Mouse (Mus musculus): ENCODE measurements around the gene Il17ra.

Il17ra gene

DNA sequence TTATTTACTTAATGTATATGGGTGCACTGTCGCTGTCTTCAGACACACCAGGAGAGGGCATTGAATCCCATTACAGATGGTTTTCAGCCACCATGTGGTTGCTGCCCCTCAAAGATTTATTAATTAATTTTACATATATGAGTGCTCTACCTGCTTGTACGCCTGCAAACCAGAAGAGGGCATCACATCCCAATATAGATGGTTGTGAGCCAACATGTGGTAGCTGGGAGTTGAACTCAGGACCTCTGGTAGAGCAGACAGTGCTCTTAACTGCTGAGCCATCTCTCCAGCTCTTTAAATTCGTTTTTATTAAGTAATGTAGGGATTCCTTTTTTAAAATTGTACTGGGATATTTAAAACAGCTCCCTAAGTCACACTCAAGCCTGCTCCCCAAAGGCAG, 6.2 kb downstream of the Il17ra start:
- in situ Hi-C loops (cut with MboI; ENCODE audit: low pct_unique_long_range_greater_than_20kb in 1 of 2, low sequenced_read_pairs in 2 of 2, unreplicated experiment in 1 of 2), result no loop called here

DNA sequence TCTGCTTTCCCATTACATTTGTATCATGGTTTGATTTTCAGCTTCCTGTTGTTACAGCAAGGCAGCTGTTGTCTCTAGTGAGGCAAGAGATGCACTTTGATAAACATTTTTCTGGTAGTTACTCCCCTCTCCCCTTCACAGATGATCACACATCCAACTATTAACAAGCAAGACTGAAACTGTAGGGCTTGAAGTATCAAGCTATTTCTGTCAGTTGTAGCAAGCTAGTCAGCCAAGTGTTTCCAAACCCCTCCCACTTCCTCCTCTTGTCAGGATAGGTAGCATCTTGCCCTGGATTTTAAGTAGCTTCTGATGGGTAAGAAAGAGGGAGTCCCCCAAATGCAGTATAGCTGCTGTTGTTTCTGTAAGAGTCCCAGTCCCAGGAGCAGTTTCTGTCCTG, 6.7 kb downstream of the Il17ra start:
- in situ Hi-C loops (cut with MboI; ENCODE audit: low pct_unique_long_range_greater_than_20kb in 1 of 2, low sequenced_read_pairs in 2 of 2, unreplicated experiment in 1 of 2), result no loop called here

DNA sequence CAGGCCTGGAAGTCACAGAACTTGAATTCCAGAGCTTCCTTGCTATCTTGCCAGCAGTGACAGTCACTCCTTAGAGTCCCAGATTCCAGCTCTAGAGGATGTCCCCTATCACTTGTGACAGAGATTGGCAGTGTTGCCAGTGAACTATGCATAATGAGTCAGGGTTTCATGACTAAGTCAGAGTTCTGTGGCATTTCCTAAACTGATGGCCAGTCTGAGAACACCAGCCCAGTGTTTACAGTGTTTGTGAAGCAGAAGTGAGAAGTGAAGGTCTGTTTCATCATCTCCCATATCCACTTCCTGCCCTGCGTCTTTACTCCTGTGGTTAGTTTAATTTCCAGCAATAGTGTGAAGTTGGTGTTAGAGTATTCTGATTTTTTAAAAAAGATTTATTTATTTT, 7.6 kb downstream of the Il17ra start:
- in situ Hi-C loops (cut with MboI; ENCODE audit: low pct_unique_long_range_greater_than_20kb in 1 of 2, low sequenced_read_pairs in 2 of 2, unreplicated experiment in 1 of 2), result no loop called here

DNA sequence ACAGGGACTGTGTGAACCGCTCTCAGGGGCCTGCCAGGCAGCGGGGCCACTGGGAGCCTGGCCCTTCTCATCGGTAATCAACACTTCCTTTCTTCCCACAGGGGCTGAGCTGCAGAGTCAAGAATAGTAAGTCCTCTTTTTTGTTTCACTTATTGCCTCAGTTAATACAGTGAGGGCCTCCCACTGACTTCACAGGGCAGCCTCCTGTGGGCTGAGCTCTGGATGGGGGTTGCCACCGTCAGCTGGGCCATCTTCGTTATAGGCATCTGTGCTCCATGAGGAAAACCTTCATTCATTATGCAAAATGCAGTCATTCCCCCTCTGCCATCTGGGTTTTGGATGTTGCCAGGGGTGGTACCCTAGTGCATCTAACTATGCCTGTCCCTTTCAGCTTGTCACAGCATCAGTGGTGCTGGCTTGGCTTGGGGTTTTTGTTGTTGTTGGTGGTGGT, 9.0 kb downstream of the Il17ra start:
- in situ Hi-C loops (cut with MboI; ENCODE audit: low pct_unique_long_range_greater_than_20kb in 1 of 2, low sequenced_read_pairs in 2 of 2, unreplicated experiment in 1 of 2), result no loop called here

- in situ Hi-C loops (cut with MboI; ENCODE audit: low pct_unique_long_range_greater_than_20kb in 1 of 2, low sequenced_read_pairs in 2 of 2, unreplicated experiment in 1 of 2), result no loop called here
Measured at GRCm38 (mm10) chr6:120472455-120473140, 9.6 kb downstream of the Il17ra start.

GRCm38 (mm10) chr6:120473427-120473826, 10.4 kb downstream of the Il17ra start:
- in situ Hi-C loops (cut with MboI; ENCODE audit: low pct_unique_long_range_greater_than_20kb in 1 of 2, low sequenced_read_pairs in 2 of 2, unreplicated experiment in 1 of 2), result no loop called here

DNA sequence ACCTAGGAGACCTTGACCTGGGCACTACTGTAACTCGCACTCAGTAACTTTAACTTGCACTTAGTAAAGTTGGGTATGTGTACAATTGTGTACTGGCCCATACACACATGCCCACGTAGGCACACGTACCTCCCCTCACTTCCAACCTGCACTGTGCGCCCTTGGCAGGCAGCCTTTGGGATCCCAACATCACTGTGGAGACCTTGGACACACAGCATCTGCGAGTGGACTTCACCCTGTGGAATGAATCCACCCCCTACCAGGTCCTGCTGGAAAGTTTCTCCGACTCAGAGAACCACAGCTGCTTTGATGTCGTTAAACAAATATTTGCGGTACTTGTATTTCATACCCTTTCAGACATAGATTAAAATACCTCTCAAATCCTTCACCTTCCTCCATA, 12.2 kb downstream of the Il17ra start:
- in situ Hi-C loops (cut with MboI; ENCODE audit: low pct_unique_long_range_greater_than_20kb in 1 of 2, low sequenced_read_pairs in 2 of 2, unreplicated experiment in 1 of 2), result no loop called here

- in situ Hi-C loops (cut with MboI; ENCODE audit: low pct_unique_long_range_greater_than_20kb in 1 of 2, low sequenced_read_pairs in 2 of 2, unreplicated experiment in 1 of 2), result no loop called here
Measured at GRCm38 (mm10) chr6:120479302-120479701, 16.3 kb downstream of the Il17ra start.

DNA sequence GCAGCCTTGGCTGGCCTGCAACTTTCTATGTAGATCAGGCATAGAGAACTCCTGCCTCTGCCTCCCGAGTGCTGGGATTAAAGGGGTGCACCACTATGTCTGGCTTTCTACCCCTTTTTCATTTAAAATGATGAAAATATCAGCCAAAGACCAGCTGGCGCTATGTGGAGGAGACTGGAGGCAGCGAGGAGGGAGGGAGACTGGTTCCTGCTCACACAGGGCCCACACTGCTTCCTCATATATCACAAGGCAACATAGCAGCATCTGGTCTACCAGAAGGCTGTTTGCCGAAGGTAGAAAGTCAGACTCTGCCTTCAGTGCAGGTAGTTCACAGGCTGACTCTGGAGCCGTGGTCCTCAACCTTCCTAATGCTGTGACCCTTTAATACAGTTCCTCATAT, 17.3 kb downstream of the Il17ra start:
- in situ Hi-C loops (cut with MboI; ENCODE audit: low pct_unique_long_range_greater_than_20kb in 1 of 2, low sequenced_read_pairs in 2 of 2, unreplicated experiment in 1 of 2), result no loop called here

GRCm38 (mm10) chr6:120481538-120481937, 18.5 kb downstream of the Il17ra start:
- in situ Hi-C loops (cut with MboI; ENCODE audit: low pct_unique_long_range_greater_than_20kb in 1 of 2, low sequenced_read_pairs in 2 of 2, unreplicated experiment in 1 of 2), result no loop called here

- in situ Hi-C loops (cut with MboI; ENCODE audit: low pct_unique_long_range_greater_than_20kb in 1 of 2, low sequenced_read_pairs in 2 of 2, unreplicated experiment in 1 of 2), result no loop called here
Measured at GRCm38 (mm10) chr6:120482021-120482420, 19.0 kb downstream of the Il17ra start.

GRCm38 (mm10) chr6:120482756-120483155, 19.7 kb downstream of the Il17ra start:
- in situ Hi-C loops (cut with MboI; ENCODE audit: low pct_unique_long_range_greater_than_20kb in 1 of 2, low sequenced_read_pairs in 2 of 2, unreplicated experiment in 1 of 2), result no loop called here

DNA sequence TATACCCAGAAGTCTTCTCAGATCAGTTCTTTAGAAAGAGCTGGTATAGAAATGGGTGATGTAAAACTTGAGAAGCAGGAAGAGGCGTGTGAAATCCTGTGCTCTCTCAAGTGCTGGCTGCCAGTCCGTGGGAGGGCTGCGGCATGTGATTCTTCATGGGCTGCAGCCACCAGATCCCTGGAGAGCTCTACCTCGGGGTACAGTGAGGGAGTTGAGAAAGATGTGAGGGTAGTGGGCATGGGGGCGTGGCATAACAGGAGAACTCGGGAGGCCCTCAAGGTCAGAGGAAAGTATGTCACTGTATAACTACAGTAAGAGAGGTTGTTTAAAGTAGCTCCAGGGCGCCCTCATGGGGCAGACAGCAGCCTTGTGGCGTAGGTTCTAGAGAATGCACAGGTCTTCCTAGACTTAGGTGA, 20.2 kb downstream of the Il17ra start:
- in situ Hi-C loops (cut with MboI; ENCODE audit: low pct_unique_long_range_greater_than_20kb in 1 of 2, low sequenced_read_pairs in 2 of 2, unreplicated experiment in 1 of 2), result no loop called here

- in situ Hi-C loops (cut with MboI; ENCODE audit: low pct_unique_long_range_greater_than_20kb in 1 of 2, low sequenced_read_pairs in 2 of 2, unreplicated experiment in 1 of 2), result no loop called here
Measured at GRCm38 (mm10) chr6:120485038-120485437, 22.0 kb downstream of the Il17ra start.

DNA sequence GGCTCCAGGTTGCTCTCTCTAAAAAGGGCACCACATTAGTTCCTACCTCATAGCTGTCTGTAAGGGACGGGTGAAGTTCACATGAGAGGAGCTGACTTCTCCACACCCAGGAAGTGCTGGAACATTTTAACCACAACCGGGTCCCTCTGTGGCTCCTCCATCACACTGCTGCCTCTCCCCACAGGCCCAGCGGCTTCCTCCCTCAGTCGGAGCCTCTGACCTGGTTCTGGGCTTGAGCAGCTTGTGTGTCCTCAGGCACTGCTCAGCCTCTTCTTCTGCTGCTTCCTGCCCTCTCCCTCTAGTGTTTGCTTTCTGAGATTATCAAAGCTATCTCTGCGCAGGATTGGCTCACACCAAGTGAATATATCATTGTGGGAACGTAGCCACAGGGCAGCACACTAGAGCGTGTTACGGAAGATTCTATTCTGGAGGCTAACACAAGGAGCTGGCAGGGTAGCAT, 23.0 kb downstream of the Il17ra start:
- in situ Hi-C loops (cut with MboI; ENCODE audit: low pct_unique_long_range_greater_than_20kb in 1 of 2, low sequenced_read_pairs in 2 of 2, unreplicated experiment in 1 of 2), result no loop called here

DNA sequence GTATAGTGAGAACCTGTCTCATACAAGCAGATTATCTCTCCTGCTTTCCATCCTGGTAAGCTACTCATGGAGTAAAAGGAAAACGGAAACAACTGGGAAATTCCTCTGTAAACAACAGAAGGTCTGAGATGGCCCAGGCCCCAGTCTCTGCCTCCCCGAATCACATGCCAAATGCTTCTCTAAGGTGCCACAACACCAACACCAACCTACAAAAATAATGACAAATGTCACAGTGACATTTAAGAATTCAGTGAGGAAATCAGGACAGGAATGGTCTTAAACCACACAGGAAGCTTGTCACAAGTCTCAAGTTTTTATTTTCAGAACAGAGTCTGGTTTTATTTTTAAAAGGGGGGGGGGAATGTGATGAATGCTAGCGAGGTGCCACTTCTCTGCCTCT, 25.6 kb downstream of the Il17ra start:
- in situ Hi-C loops (cut with MboI; ENCODE audit: low pct_unique_long_range_greater_than_20kb in 1 of 2, low sequenced_read_pairs in 2 of 2, unreplicated experiment in 1 of 2), result no loop called here

- in situ Hi-C loops (cut with MboI; ENCODE audit: low pct_unique_long_range_greater_than_20kb in 1 of 2, low sequenced_read_pairs in 2 of 2, unreplicated experiment in 1 of 2), result no loop called here
Measured at GRCm38 (mm10) chr6:120489461-120489860, 26.4 kb downstream of the Il17ra start.

DNA sequence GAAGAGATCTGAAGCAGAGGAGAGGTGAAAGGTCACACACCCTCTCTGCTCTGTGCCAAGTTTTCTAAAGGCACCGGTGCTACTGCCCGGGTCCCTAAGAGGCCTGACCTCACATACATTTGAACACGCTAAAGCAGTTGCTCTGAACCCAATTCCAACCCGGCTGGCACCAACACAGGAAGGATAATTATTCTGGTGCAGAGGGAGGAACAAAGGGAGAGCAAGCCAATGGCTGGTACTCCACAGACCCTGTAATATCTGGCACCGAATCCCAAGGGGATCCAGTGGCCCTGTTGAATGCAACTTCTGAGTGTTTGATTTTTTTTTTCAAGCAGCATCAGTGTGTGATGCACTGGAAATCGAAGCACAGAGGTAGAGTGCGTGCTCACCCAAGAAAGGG, 28.0 kb downstream of the Il17ra start:
- in situ Hi-C loops (cut with MboI; ENCODE audit: low pct_unique_long_range_greater_than_20kb in 1 of 2, low sequenced_read_pairs in 2 of 2, unreplicated experiment in 1 of 2), result no loop called here

DNA sequence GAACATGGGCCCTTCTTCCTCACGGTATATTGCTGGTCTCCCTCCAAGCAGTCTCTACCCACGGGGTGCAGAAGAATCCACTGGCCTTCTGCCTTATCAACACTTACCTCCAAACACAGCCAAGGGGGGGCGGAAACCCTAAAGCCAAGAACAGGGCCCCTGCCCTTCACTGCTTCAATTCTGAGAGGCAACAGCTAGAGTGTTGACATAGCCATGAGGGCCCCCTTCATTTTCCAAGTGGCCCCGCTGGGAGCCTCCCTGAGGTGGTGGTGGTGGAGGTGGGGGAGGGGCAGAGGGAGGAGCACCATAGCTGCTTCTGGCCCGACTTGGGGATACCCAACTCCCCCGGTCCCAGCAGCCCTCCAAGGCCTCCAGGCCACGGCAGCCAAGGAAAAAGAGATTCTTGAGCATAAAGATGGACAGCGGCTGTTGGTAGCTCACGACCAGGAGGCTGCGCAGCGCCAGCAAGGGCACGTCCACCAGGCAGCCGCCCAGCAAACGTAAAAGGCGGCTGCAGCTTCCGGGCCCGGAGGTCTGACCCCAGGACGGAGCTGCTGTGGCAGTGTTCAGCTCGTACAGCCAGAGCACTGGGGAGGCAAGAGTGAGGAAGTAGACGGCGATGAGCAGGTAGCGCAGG, 28.9 kb downstream of the Il17ra start:
- in situ Hi-C loops (cut with MboI; ENCODE audit: low pct_unique_long_range_greater_than_20kb in 1 of 2, low sequenced_read_pairs in 2 of 2, unreplicated experiment in 1 of 2), result no loop called here
